Mouse (Mus musculus): ENCODE data around the gene Plekhh1. TPM values are rescaled to one million over a fixed set of nuclear protein-coding genes. Genes with fewer than 3 reads are reported as not detected.

The Plekhh1 gene
- total and polyA plus RNA-seq, 3 experiments = 0.27 to 1.9 (median 0.69) TPM

DNA sequence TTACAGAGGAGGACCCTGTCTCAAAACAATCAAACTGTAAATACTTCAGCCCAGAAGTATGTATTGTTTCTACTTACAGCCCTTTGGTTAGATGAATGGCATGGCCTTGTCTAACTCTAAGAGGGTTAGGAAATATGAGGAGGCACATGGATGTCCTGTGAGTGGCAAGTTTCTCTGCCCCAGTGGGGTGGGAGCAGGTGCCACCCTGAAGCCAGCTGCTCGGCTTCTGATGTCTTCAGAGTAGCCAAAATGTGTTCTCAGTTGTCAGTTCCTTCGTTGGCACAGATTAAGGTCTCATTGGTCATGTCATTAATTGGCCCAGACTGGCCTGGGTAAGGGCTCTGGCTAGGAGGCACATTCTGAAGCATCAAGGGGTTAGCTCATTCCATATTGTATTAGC lies 20.8 kb downstream of the Plekhh1 start:
- in situ Hi-C loops (cut with MboI; ENCODE audit: low pct_ligation_motif_present, low pct_unique_long_range_greater_than_20kb, low sequenced_read_pairs) = loop anchor here (5.0 kb wide), 1 partner anchor 37 kb away; the partner anchor contains the start of gene Pigh
- no peak for DNase-seq (ENCODE audit: extremely low read depth)
- Histone ChIP-seq H3K4me1 (ENCODE audit: control insufficient read depth in 1 of 2, insufficient read depth in 2 of 2) (peaks cover 11 to 26% of the 10 kb centered on the region in 2 experiments), H3K27ac (ENCODE audit: insufficient read depth, low read depth) (no peak overlapping the region), H3K4me3 (replicated peaks in 1 of 3; ENCODE audit: low read depth in 2 of 3, low read length in 2 of 3, poor library complexity in 1 of 3) (no peak overlapping the region), H3K4me2 (ENCODE audit: insufficient read depth, low read depth, poor library complexity, severe bottlenecking) (no peak overlapping the region), H3K9ac (ENCODE audit: insufficient read depth, low read depth) (no peak overlapping the region), H3K79me2 (replicated peaks; ENCODE audit: control insufficient read depth, extremely low read depth, insufficient read depth, poor library complexity, severe bottlenecking) (no peaks in the 10 kb centered on the region), H3K27me3 (replicated peaks) (no peaks in the 10 kb centered on the region), H3K36me3 (replicated peaks in 1 of 2; ENCODE audit: control insufficient read depth in 1 of 2, insufficient read depth in 1 of 2, low read length in 1 of 2) (no peaks in the 10 kb centered on the region), H3K9me3 (replicated peaks; ENCODE audit: low read length) (no peaks in the 10 kb centered on the region)
- TF ChIP-seq ZKSCAN1 (IDR thresholded peaks at IDR 0.05; ENCODE audit: borderline replicate concordance, low read depth, low read length) = no peak
- TF ChIP-seq POLR2AphosphoS2 (IDR thresholded peaks at IDR 0.05; ENCODE audit: low read depth, low read length) = no peak
- TF ChIP-seq POLR2A (IDR thresholded peaks at IDR 0.05; ENCODE audit: low read depth, low read length) = no peak
- TF ChIP-seq RCOR1 (conservative IDR thresholded peaks at IDR 0.05; ENCODE audit: low read depth, low read length) = no peak
- no peak for TF ChIP-seq CTCF (conservative IDR thresholded peaks at IDR 0.05 in 1 of 2, IDR thresholded peaks at IDR 0.05 in 1 of 2; ENCODE audit: low read depth in 2 of 2, low read length in 2 of 2)
- TF ChIP-seq ETS1 (conservative IDR thresholded peaks at IDR 0.05; ENCODE audit: low read depth, low read length) = no peak
- TF ChIP-seq SIN3A (IDR thresholded peaks at IDR 0.05; ENCODE audit: low read length) = no peak
- TF ChIP-seq PAX5 (IDR thresholded peaks at IDR 0.05; ENCODE audit: low read length) = no peak
- no peak for TF ChIP-seq GABPA (IDR thresholded peaks at IDR 0.05; ENCODE audit: insufficient replicate concordance, low read depth, low read length)
- no peak for TF ChIP-seq CHD1 (IDR thresholded peaks at IDR 0.05; ENCODE audit: low read depth, low read length)
- dilution Hi-C loops (cut with MboI; ENCODE audit: extremely low pct_ligation_motif_present, extremely low pct_unique_long_range_greater_than_20kb, low sequenced_read_pairs) = no loop called here

GRCm38 (mm10) chr12:79050545-79051212 lies 21.7 kb downstream of the Plekhh1 start:
- H3K4me1 ChIP-seq (ENCODE audit: control insufficient read depth in 1 of 2, insufficient read depth in 2 of 2) = peaks cover 17 to 33% of the 10 kb centered on the region in 2 experiments
- H3K4me3 ChIP-seq (replicated peaks in 1 of 3; ENCODE audit: low read depth in 2 of 3, low read length in 2 of 3, poor library complexity in 1 of 3) = no peak overlapping the region
- in situ Hi-C loops (cut with MboI; ENCODE audit: low pct_ligation_motif_present, low pct_unique_long_range_greater_than_20kb, low sequenced_read_pairs) (loop anchor here (5.0 kb wide), 1 partner anchor 37 kb away; the partner anchor contains the start of gene Pigh), dilution Hi-C loops (cut with MboI; ENCODE audit: extremely low pct_ligation_motif_present, extremely low pct_unique_long_range_greater_than_20kb, low sequenced_read_pairs) (no loop called here)
- no peak for TF ChIP-seq MAX (IDR thresholded peaks at IDR 0.05; ENCODE audit: low read length)
- 0 out of 2 replicates have a peak, but pooled peaks have one; percentile 4 for TF ChIP-seq BHLHE40 (IDR thresholded peaks at IDR 0.05; ENCODE audit: low read depth, low read length)
- no peak for TF ChIP-seq POLR2AphosphoS2 (IDR thresholded peaks at IDR 0.05; ENCODE audit: low read depth, low read length)
- TF ChIP-seq GABPA (IDR thresholded peaks at IDR 0.05; ENCODE audit: insufficient replicate concordance, low read depth, low read length) = no peak
- no peaks in the 10 kb centered on the region for H3K79me2 ChIP-seq (replicated peaks; ENCODE audit: control insufficient read depth, extremely low read depth, insufficient read depth, poor library complexity, severe bottlenecking)
- H3K9ac ChIP-seq (ENCODE audit: insufficient read depth, low read depth) = no peak overlapping the region
- H3K9me3 ChIP-seq (replicated peaks; ENCODE audit: low read length) = no peaks in the 10 kb centered on the region
- no peaks in the 10 kb centered on the region for H3K36me3 ChIP-seq (replicated peaks in 1 of 2; ENCODE audit: control insufficient read depth in 1 of 2, insufficient read depth in 1 of 2, low read length in 1 of 2)
- H3K27me3 ChIP-seq (replicated peaks) = no peaks in the 10 kb centered on the region
- H3K27ac ChIP-seq (ENCODE audit: insufficient read depth, low read depth) = no peak overlapping the region
- DNase-seq (ENCODE audit: extremely low read depth) = peak; percentile 31
- no peak overlapping the region for H3K4me2 ChIP-seq (ENCODE audit: insufficient read depth, low read depth, poor library complexity, severe bottlenecking)

GRCm38 (mm10) chr12:79052073-79052472 lies 23.1 kb downstream of the Plekhh1 start:
- H3K4me1 ChIP-seq (ENCODE audit: control insufficient read depth in 1 of 2, insufficient read depth in 2 of 2) = peaks cover 17 to 38% of the 10 kb centered on the region in 2 experiments
- H3K9ac ChIP-seq (ENCODE audit: insufficient read depth, low read depth) = no peak overlapping the region
- H3K79me2 ChIP-seq (replicated peaks; ENCODE audit: control insufficient read depth, extremely low read depth, insufficient read depth, poor library complexity, severe bottlenecking) = no peaks in the 10 kb centered on the region
- no peak overlapping the region for H3K27ac ChIP-seq (ENCODE audit: insufficient read depth, low read depth)
- H3K9me3 ChIP-seq (replicated peaks; ENCODE audit: low read length) = no peaks in the 10 kb centered on the region
- in situ Hi-C loops (cut with MboI; ENCODE audit: low pct_ligation_motif_present, low pct_unique_long_range_greater_than_20kb, low sequenced_read_pairs) (loop anchor here (5.0 kb wide), 1 partner anchor 35 kb away; the partner anchor contains the start of gene Pigh), dilution Hi-C loops (cut with MboI; ENCODE audit: extremely low pct_ligation_motif_present, extremely low pct_unique_long_range_greater_than_20kb, low sequenced_read_pairs) (no loop called here)
- H3K4me3 ChIP-seq (replicated peaks in 1 of 3; ENCODE audit: low read depth in 2 of 3, low read length in 2 of 3, poor library complexity in 1 of 3) = no peak overlapping the region
- no peaks in the 10 kb centered on the region for H3K27me3 ChIP-seq (replicated peaks)
- TF ChIP-seq RAD21 (IDR thresholded peaks at IDR 0.05; ENCODE audit: low read depth, low read length) (no peak), ETS1 (conservative IDR thresholded peaks at IDR 0.05; ENCODE audit: low read depth, low read length) (no peak), PAX5 (IDR thresholded peaks at IDR 0.05; ENCODE audit: low read length) (no peak), MEF2A (IDR thresholded peaks at IDR 0.05; ENCODE audit: borderline replicate concordance, low read depth, low read length) (no peak), MYC (IDR thresholded peaks at IDR 0.05; ENCODE audit: low read depth, low read length) (no peak), EP300 (IDR thresholded peaks at IDR 0.05; ENCODE audit: low read length) (no peak), ZKSCAN1 (IDR thresholded peaks at IDR 0.05; ENCODE audit: borderline replicate concordance, low read depth, low read length) (no peak)
- DNase-seq (ENCODE audit: extremely low read depth) = no peak
- H3K36me3 ChIP-seq (replicated peaks in 1 of 2; ENCODE audit: control insufficient read depth in 1 of 2, insufficient read depth in 1 of 2, low read length in 1 of 2) = no peaks in the 10 kb centered on the region
- H3K4me2 ChIP-seq (ENCODE audit: insufficient read depth, low read depth, poor library complexity, severe bottlenecking) = no peak overlapping the region
